Mouse (Mus musculus) intestine, embryonic 15.5 days (tissue): Measurements from ENCODE around the gene Ankrd55. TPM values are rescaled to one million over a fixed set of nuclear protein-coding genes. Genes with fewer than 3 reads are reported as not detected.

Experiments used
- ATAC-seq: fragments of 200-750 bp; cut with Nextera tagmentation; 2 replicates; pipeline ENCODE4 v1.8.0; 2017; ENCODE audit warnings: moderate TSS enrichment, moderate library complexity
- H3K27ac ChIP-seq: fragments of 300-500 bp; sonication (generic); 2 replicates; pipeline ENCODE4 v1.5.1; 2015; ENCODE audit warnings: mild to moderate bottlenecking, inconsistent platforms
- H3K27me3 ChIP-seq: fragments of 300-500 bp; sonication (generic); replicated peaks from 2 replicates; pipeline ENCODE4 v1.6.1; 2015; ENCODE audit warnings: inconsistent platforms
- H3K36me3 ChIP-seq: fragments of 300-500 bp; sonication (generic); 2 replicates; pipeline ENCODE4 v1.6.1; 2015; ENCODE audit warnings: inconsistent platforms
- H3K4me1 ChIP-seq: fragments of 300-500 bp; sonication (generic); replicated peaks from 2 replicates; pipeline ENCODE4 v1.6.1; 2015; ENCODE audit warnings: inconsistent platforms
- H3K4me2 ChIP-seq: fragments of 300-500 bp; sonication (generic); replicated peaks from 2 replicates; pipeline ENCODE4 v1.6.1; 2015; ENCODE audit warnings: mild to moderate bottlenecking, inconsistent platforms
- H3K4me3 ChIP-seq: fragments of 300-500 bp; sonication (generic); replicated peaks from 2 replicates; pipeline ENCODE4 v1.5.1; 2015; ENCODE audit warnings: inconsistent platforms
- H3K9ac ChIP-seq: fragments of 300-500 bp; sonication (generic); 2 replicates; pipeline ENCODE4 v1.6.1; 2015; ENCODE audit warnings: inconsistent platforms
- H3K9me3 ChIP-seq: fragments of 300-500 bp; sonication (generic); 2 replicates; pipeline ENCODE4 v1.6.1; 2016; ENCODE audit warnings: inconsistent platforms
- WGBS: fragments of 180-500 bp; shearing (Covaris S2); methylation state at CpG from one replicate; pipeline ENCODE4 v1.1.7; 2015; 5-methylcytosine and 5-hydroxymethylcytosine counted together
- polyA plus RNA-seq: library from polyadenylated mRNA; unstranded; fragments of >200 nt; fragmentation: Nextera tagmentation; extraction: Ambion mirVana; gene quantifications from 2 replicates; pipeline ENCODE4 v1.2.1, GENCODE M21; 2015

Ankrd55 gene
- polyA plus RNA-seq, 1 experiment from 2014 or later: 0.21 TPM

DNA sequence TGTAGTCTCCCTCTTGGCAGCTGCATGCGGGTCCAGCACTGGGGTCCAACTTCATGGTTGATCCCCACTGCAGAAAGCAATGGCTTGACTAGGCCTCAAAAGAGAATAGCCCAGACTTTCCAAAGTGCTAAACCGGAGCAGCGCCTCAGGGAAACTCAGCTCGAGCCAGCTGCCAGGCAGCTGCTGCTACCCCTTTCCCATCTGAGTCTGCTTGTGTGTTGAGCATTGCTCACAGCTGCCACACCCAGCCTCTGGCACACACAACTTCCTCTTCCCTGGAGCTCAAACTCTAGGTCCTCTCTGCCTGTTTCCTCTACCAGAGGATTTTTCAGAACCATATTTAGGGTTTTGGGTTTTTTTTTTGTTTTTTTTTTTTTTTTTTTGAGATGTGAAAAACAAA is 77.5 kb downstream of the Ankrd55 start:
- no peak overlapping the region for H3K27ac ChIP-seq
- 0 out of 2 replicates have a peak, but pooled peaks have one; percentile 23 for ATAC-seq
- WGBS: 57% methylated on average over 4 of the region's 4 CpGs
- no peak overlapping the region for H3K4me2 ChIP-seq
- no peak overlapping the region for H3K9ac ChIP-seq
- no peaks in the 10 kb centered on the region for H3K9me3 ChIP-seq
- no peaks in the 10 kb centered on the region for H3K36me3 ChIP-seq
- H3K4me1 ChIP-seq: 0 out of 2 replicates have a peak, but pooled peaks cover 3% of the 10 kb centered on the region
- no peak overlapping the region for H3K4me3 ChIP-seq
- no peaks in the 10 kb centered on the region for H3K27me3 ChIP-seq

GRCm38 (mm10) chr13:112366321-112367029 is 78.2 kb downstream of the Ankrd55 start:
- 81% methylated on average over 4 of the region's 4 CpGs for WGBS
- H3K36me3 ChIP-seq: no peaks in the 10 kb centered on the region
- 0 out of 2 replicates have a peak, but pooled peaks cover 3% of the 10 kb centered on the region for H3K4me1 ChIP-seq
- H3K9ac ChIP-seq: no peak overlapping the region
- H3K9me3 ChIP-seq: no peaks in the 10 kb centered on the region
- H3K4me3 ChIP-seq: no peak overlapping the region
- no peak overlapping the region for H3K27ac ChIP-seq
- no peak overlapping the region for H3K4me2 ChIP-seq
- ATAC-seq: no peak
- no peaks in the 10 kb centered on the region for H3K27me3 ChIP-seq

DNA sequence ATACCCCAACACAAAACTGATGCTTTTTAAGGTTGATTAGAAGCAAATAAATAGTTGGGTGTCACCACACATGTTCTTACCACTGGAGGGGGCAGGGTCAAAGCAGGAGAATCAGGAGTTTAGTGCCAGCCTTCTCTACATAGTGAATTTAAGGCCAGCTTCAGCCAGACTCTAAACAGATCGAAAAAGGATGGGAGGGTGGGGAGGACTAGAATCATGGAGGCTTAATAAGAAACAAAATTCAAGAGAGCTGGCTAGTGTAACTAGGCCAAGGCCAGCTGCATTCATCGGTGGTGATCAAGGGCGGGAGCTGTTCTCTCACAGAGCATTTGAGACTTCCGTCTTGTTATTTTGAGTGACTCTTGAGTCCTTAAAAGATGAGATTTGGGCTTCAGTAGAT is 83.5 kb downstream of the Ankrd55 start:
- H3K9ac ChIP-seq: no peak overlapping the region
- H3K4me1 ChIP-seq: no peaks in the 10 kb centered on the region
- no peaks in the 10 kb centered on the region for H3K27me3 ChIP-seq
- H3K36me3 ChIP-seq: no peaks in the 10 kb centered on the region
- H3K9me3 ChIP-seq: no peaks in the 10 kb centered on the region
- 93% methylated on average over 4 of the region's 4 CpGs for WGBS
- ATAC-seq: no peak
- no peak overlapping the region for H3K4me3 ChIP-seq
- no peak overlapping the region for H3K27ac ChIP-seq
- no peak overlapping the region for H3K4me2 ChIP-seq

DNA sequence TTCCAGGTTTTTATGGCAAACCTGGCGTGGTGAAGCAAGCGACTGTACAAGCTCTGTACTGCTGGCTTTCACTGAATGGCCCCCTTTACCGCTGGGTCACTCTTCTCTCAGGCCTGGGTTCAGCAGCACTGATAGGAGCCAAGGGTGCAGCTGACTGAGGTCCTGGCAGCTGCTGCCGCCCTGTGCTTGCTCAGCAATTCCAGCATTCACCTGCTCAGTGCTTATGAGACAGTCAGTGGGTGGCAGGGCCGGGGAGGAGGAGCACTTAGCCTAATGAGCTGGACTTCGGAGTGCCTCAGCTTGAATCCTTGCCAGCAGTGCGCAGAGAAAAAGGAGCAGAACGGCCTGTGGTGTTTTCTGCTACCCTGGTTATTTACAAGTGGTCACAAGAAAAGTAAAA is 87.5 kb downstream of the Ankrd55 start:
- peak; percentile 79 for ATAC-seq
- Histone ChIP-seq H3K9ac (no peak overlapping the region), H3K4me1 (no peaks in the 10 kb centered on the region), H3K4me2 (no peak overlapping the region), H3K27me3 (no peaks in the 10 kb centered on the region), H3K27ac (no peak overlapping the region), H3K36me3 (no peaks in the 10 kb centered on the region), H3K4me3 (no peak overlapping the region), H3K9me3 (no peaks in the 10 kb centered on the region)
- 41% methylated on average over 8 of the region's 8 CpGs for WGBS

- no peak for ATAC-seq
- no peaks in the 10 kb centered on the region for H3K9me3 ChIP-seq
- H3K27me3 ChIP-seq: no peaks in the 10 kb centered on the region
- no peaks in the 10 kb centered on the region for H3K36me3 ChIP-seq
- no peak overlapping the region for H3K9ac ChIP-seq
- 0 out of 2 replicates have a peak, but pooled peaks cover 3% of the 10 kb centered on the region for H3K4me1 ChIP-seq
- no peak overlapping the region for H3K27ac ChIP-seq
- WGBS: 72% methylated on average over 9 of the region's 9 CpGs
- no peak overlapping the region for H3K4me3 ChIP-seq
- H3K4me2 ChIP-seq: no peak overlapping the region
These were observed 90.6 kb downstream of the Ankrd55 start for GRCm38 (mm10) chr13:112378782-112379305.

- Histone ChIP-seq H3K9me3 (no peaks in the 10 kb centered on the region), H3K9ac (no peak overlapping the region), H3K4me3 (no peak overlapping the region), H3K27ac (no peak overlapping the region), H3K36me3 (no peaks in the 10 kb centered on the region), H3K4me1 (peaks cover 3% of the 10 kb centered on the region; the same call in 1 of the 2 replicates), H3K4me2 (no peak overlapping the region), H3K27me3 (no peaks in the 10 kb centered on the region)
- 67% methylated on average over 2 of the region's 2 CpGs for WGBS
- ATAC-seq: no peak
These were observed 93.2 kb downstream of the Ankrd55 start for GRCm38 (mm10) chr13:112381476-112381875.

- Histone ChIP-seq H3K9me3 (no peaks in the 10 kb centered on the region), H3K27ac (no peak overlapping the region), H3K36me3 (no peaks in the 10 kb centered on the region), H3K4me3 (no peak overlapping the region), H3K4me1 (peaks cover 3% of the 10 kb centered on the region; the same call in 1 of the 2 replicates), H3K27me3 (no peaks in the 10 kb centered on the region), H3K4me2 (no peak overlapping the region), H3K9ac (no peak overlapping the region)
- WGBS: 51% methylated on average over 4 of the region's 4 CpGs
- no peak for ATAC-seq
These were observed 94.2 kb downstream of the Ankrd55 start for GRCm38 (mm10) chr13:112382457-112382856.

- Histone ChIP-seq H3K4me2 (no peak overlapping the region), H3K9ac (no peak overlapping the region), H3K27ac (no peak overlapping the region), H3K4me3 (no peak overlapping the region), H3K36me3 (no peaks in the 10 kb centered on the region), H3K9me3 (no peaks in the 10 kb centered on the region), H3K4me1 (peaks cover 3% of the 10 kb centered on the region; the same call in 1 of the 2 replicates), H3K27me3 (no peaks in the 10 kb centered on the region)
- WGBS: 53% methylated on average over 3 of the region's 3 CpGs
- ATAC-seq: no peak
These were observed 94.7 kb downstream of the Ankrd55 start for GRCm38 (mm10) chr13:112382956-112383355.

GRCm38 (mm10) chr13:112383941-112384659 is 95.8 kb downstream of the Ankrd55 start:
- Histone ChIP-seq H3K4me3 (no peak overlapping the region), H3K9ac (no peak overlapping the region), H3K4me1 (peaks cover 3% of the 10 kb centered on the region; the same call in 1 of the 2 replicates), H3K4me2 (no peak overlapping the region), H3K27me3 (no peaks in the 10 kb centered on the region), H3K36me3 (no peaks in the 10 kb centered on the region), H3K27ac (no peak overlapping the region), H3K9me3 (no peaks in the 10 kb centered on the region)
- 71% methylated on average over 11 of the region's 11 CpGs for WGBS
- ATAC-seq: no peak

- WGBS: 77% methylated on average over 9 of the region's 9 CpGs
- no peaks in the 10 kb centered on the region for H3K9me3 ChIP-seq
- no peak overlapping the region for H3K4me2 ChIP-seq
- no peaks in the 10 kb centered on the region for H3K36me3 ChIP-seq
- H3K4me1 ChIP-seq: peaks cover 3% of the 10 kb centered on the region; the same call in 1 of the 2 replicates
- no peak overlapping the region for H3K27ac ChIP-seq
- no peaks in the 10 kb centered on the region for H3K27me3 ChIP-seq
- ATAC-seq: no peak
- no peak overlapping the region for H3K9ac ChIP-seq
- H3K4me3 ChIP-seq: no peak overlapping the region
These were observed 96.8 kb downstream of the Ankrd55 start for GRCm38 (mm10) chr13:112385040-112385439.

GRCm38 (mm10) chr13:112386494-112387075 is 98.3 kb downstream of the Ankrd55 start:
- 49% methylated on average over 2 of the region's 2 CpGs for WGBS

GRCm38 (mm10) chr13:112387279-112387678 is 99.0 kb downstream of the Ankrd55 start:
- Histone ChIP-seq H3K27me3 (no peaks in the 10 kb centered on the region), H3K36me3 (no peaks in the 10 kb centered on the region), H3K4me3 (no peak overlapping the region), H3K4me1 (peaks cover 3% of the 10 kb centered on the region; the same call in 1 of the 2 replicates), H3K27ac (no peak overlapping the region), H3K9ac (no peak overlapping the region), H3K9me3 (no peaks in the 10 kb centered on the region), H3K4me2 (no peak overlapping the region)
- WGBS: 89% methylated on average over 5 of the region's 5 CpGs
- no peak for ATAC-seq

More at GRCm38 (mm10) chr13:112386494-112387075, 98.3 kb downstream of the Ankrd55 start:
- Histone ChIP-seq H3K27me3 (no peaks in the 10 kb centered on the region), H3K36me3 (no peaks in the 10 kb centered on the region), H3K4me3 (no peak overlapping the region), H3K9ac (no peak overlapping the region), H3K4me2 (no peak overlapping the region), H3K27ac (0 out of 2 replicates have a peak overlapping the region, but pooled peaks have one; percentile 9), H3K4me1 (peaks cover 3% of the 10 kb centered on the region; the same call in 1 of the 2 replicates), H3K9me3 (no peaks in the 10 kb centered on the region)
- no peak for ATAC-seq
